Mouse (Mus musculus): ENCODE measurements around the gene Tmem185b.

- TF ChIP-seq POLR2A (IDR thresholded peaks at IDR 0.05; ENCODE audit: low read depth, low read length): no peak
- TF ChIP-seq CTCF (IDR thresholded peaks at IDR 0.05; ENCODE audit: extremely low read depth, insufficient read depth, insufficient read length, insufficient replicate concordance): no peak
These were observed 19.7 kb downstream of the Tmem185b start for GRCm38 (mm10) chr1:119545671-119546070.
